Mouse (Mus musculus): ENCODE results near the gene Rarg.

GRCm38 (mm10) chr15:102216459-102217228, 40.7 kb downstream of the Rarg start:
- TF ChIP-seq HCFC1 (IDR thresholded peaks at IDR 0.05; ENCODE audit: borderline replicate concordance, insufficient read depth, low read length) (no peak), ZC3H11A (IDR thresholded peaks at IDR 0.05; ENCODE audit: borderline replicate concordance, low read depth, low read length) (no peak), MAFK (IDR thresholded peaks at IDR 0.05; ENCODE audit: insufficient read depth, low read depth, low read length) (no peak), ZNF384 (IDR thresholded peaks at IDR 0.05; ENCODE audit: low read depth, low read length) (no peak)

Measured in ES-E14 (cell line).